Mouse (Mus musculus): ENCODE data around the gene Zfp292. TPM values are rescaled to one million over a fixed set of nuclear protein-coding genes. Genes with fewer than 3 reads are reported as not detected.

Zfp292 gene
- polyA plus RNA-seq, 1 experiment: 1.8 TPM

- Histone ChIP-seq H3K79me2 (ENCODE audit: control insufficient read depth, insufficient read depth) (no peaks in the 10 kb centered on the region), H3ac (ENCODE audit: control insufficient read depth, insufficient read length) (no peak overlapping the region), H3K36me3 (ENCODE audit: control insufficient read depth, insufficient read depth) (no peaks in the 10 kb centered on the region), H3K27me3 (ENCODE audit: control insufficient read depth, insufficient read depth, insufficient read length) (peaks cover 4% of the 10 kb centered on the region), H3K4me2 (ENCODE audit: low read depth) (no peak overlapping the region), H3K4me3 (no peak overlapping the region)
- TF ChIP-seq E2F4 (IDR thresholded peaks at IDR 0.05; ENCODE audit: insufficient read depth): no peak
- TF ChIP-seq TCF3 (IDR thresholded peaks at IDR 0.05; ENCODE audit: insufficient read length, low read depth): no peak
- no peak for TF ChIP-seq POLR2A (IDR thresholded peaks at IDR 0.05; ENCODE audit: insufficient read length, low read depth)
- no peak for TF ChIP-seq REST (IDR thresholded peaks at IDR 0.05; ENCODE audit: insufficient read depth, insufficient read length)
- TF ChIP-seq MAX (IDR thresholded peaks at IDR 0.05; ENCODE audit: low read depth): no peak
- TF ChIP-seq MYOG (IDR thresholded peaks at IDR 0.05; ENCODE audit: control insufficient read depth in 1 of 3, insufficient read depth in 1 of 3, insufficient read length in 2 of 3, low read depth in 2 of 3): no peak
- no peak for TF ChIP-seq TCF12 (IDR thresholded peaks at IDR 0.05; ENCODE audit: insufficient read depth, poor library complexity, severe bottlenecking)
- TF ChIP-seq POLR2AphosphoS2 (IDR thresholded peaks at IDR 0.05; ENCODE audit: insufficient read length, low read depth): no peak
- TF ChIP-seq SRF (IDR thresholded peaks at IDR 0.05; ENCODE audit: control insufficient read depth, insufficient read length, low read depth): no peak
- TF ChIP-seq CEBPB (IDR thresholded peaks at IDR 0.05; ENCODE audit: insufficient read depth, poor library complexity, severe bottlenecking): no peak
Observed at GRCm38 (mm10) chr4:34911401-34911800, 28.6 kb upstream of the Zfp292 start.

GRCm38 (mm10) chr4:34908127-34908526, 25.4 kb upstream of the Zfp292 start:
- no peaks in the 10 kb centered on the region for H3K79me2 ChIP-seq (ENCODE audit: control insufficient read depth, insufficient read depth)
- no peaks in the 10 kb centered on the region for H3K27me3 ChIP-seq (ENCODE audit: control insufficient read depth, insufficient read depth, insufficient read length)
- no peak overlapping the region for H3ac ChIP-seq (ENCODE audit: control insufficient read depth, insufficient read length)
- no peak for TF ChIP-seq POLR2AphosphoS2 (IDR thresholded peaks at IDR 0.05; ENCODE audit: insufficient read length, low read depth)
- TF ChIP-seq CEBPB (IDR thresholded peaks at IDR 0.05; ENCODE audit: insufficient read depth, poor library complexity, severe bottlenecking): no peak
- TF ChIP-seq MYOD1 (IDR thresholded peaks at IDR 0.05; ENCODE audit: control insufficient read depth in 1 of 3, insufficient read length in 2 of 3, low read depth in 2 of 3): no peak
- TF ChIP-seq MAX (IDR thresholded peaks at IDR 0.05; ENCODE audit: low read depth): no peak
- no peak for TF ChIP-seq TCF3 (IDR thresholded peaks at IDR 0.05; ENCODE audit: insufficient read length, low read depth)
- TF ChIP-seq MYOG (IDR thresholded peaks at IDR 0.05; ENCODE audit: control insufficient read depth in 1 of 3, insufficient read depth in 1 of 3, insufficient read length in 2 of 3, low read depth in 2 of 3): no peak
- TF ChIP-seq TCF12 (IDR thresholded peaks at IDR 0.05; ENCODE audit: insufficient read depth, poor library complexity, severe bottlenecking): no peak
- TF ChIP-seq POLR2A (IDR thresholded peaks at IDR 0.05; ENCODE audit: insufficient read length, low read depth): no peak
- TF ChIP-seq REST (IDR thresholded peaks at IDR 0.05; ENCODE audit: insufficient read depth, insufficient read length): no peak
- TF ChIP-seq SRF (IDR thresholded peaks at IDR 0.05; ENCODE audit: control insufficient read depth, insufficient read length, low read depth): no peak
- no peak for TF ChIP-seq E2F4 (IDR thresholded peaks at IDR 0.05; ENCODE audit: insufficient read depth)
- no peak for TF ChIP-seq USF1 (IDR thresholded peaks at IDR 0.05; ENCODE audit: low read depth)
- H3K36me3 ChIP-seq (ENCODE audit: control insufficient read depth, insufficient read depth): no peaks in the 10 kb centered on the region
- H3K4me3 ChIP-seq: no peak overlapping the region
- no peak overlapping the region for H3K4me2 ChIP-seq (ENCODE audit: low read depth)

GRCm38 (mm10) chr4:34907026-34907425, 24.3 kb upstream of the Zfp292 start:
- Histone ChIP-seq H3K4me3 (no peak overlapping the region), H3K36me3 (ENCODE audit: control insufficient read depth, insufficient read depth) (no peaks in the 10 kb centered on the region), H3K79me2 (ENCODE audit: control insufficient read depth, insufficient read depth) (no peaks in the 10 kb centered on the region), H3K4me2 (ENCODE audit: low read depth) (no peak overlapping the region), H3K27me3 (ENCODE audit: control insufficient read depth, insufficient read depth, insufficient read length) (no peaks in the 10 kb centered on the region), H3ac (ENCODE audit: control insufficient read depth, insufficient read length) (no peak overlapping the region)
- TF ChIP-seq REST (IDR thresholded peaks at IDR 0.05; ENCODE audit: insufficient read depth, insufficient read length) (no peak), MYOD1 (IDR thresholded peaks at IDR 0.05; ENCODE audit: control insufficient read depth in 1 of 3, insufficient read length in 2 of 3, low read depth in 2 of 3) (no peak), TCF12 (IDR thresholded peaks at IDR 0.05; ENCODE audit: insufficient read depth, poor library complexity, severe bottlenecking) (no peak), USF1 (IDR thresholded peaks at IDR 0.05; ENCODE audit: low read depth) (no peak), CEBPB (IDR thresholded peaks at IDR 0.05; ENCODE audit: insufficient read depth, poor library complexity, severe bottlenecking) (no peak), E2F4 (IDR thresholded peaks at IDR 0.05; ENCODE audit: insufficient read depth) (no peak), MAX (IDR thresholded peaks at IDR 0.05; ENCODE audit: low read depth) (no peak), POLR2A (IDR thresholded peaks at IDR 0.05; ENCODE audit: insufficient read length, low read depth) (no peak), POLR2AphosphoS2 (IDR thresholded peaks at IDR 0.05; ENCODE audit: insufficient read length, low read depth) (no peak), TCF3 (IDR thresholded peaks at IDR 0.05; ENCODE audit: insufficient read length, low read depth) (no peak), SRF (IDR thresholded peaks at IDR 0.05; ENCODE audit: control insufficient read depth, insufficient read length, low read depth) (no peak), MYOG (IDR thresholded peaks at IDR 0.05; ENCODE audit: control insufficient read depth in 1 of 3, insufficient read depth in 1 of 3, insufficient read length in 2 of 3, low read depth in 2 of 3) (no peak)

- TF ChIP-seq MAX (IDR thresholded peaks at IDR 0.05; ENCODE audit: low read depth) (no peak), MYOD1 (IDR thresholded peaks at IDR 0.05; ENCODE audit: control insufficient read depth in 1 of 3, insufficient read length in 2 of 3, low read depth in 2 of 3) (no peak), REST (IDR thresholded peaks at IDR 0.05; ENCODE audit: insufficient read depth, insufficient read length) (no peak), E2F4 (IDR thresholded peaks at IDR 0.05; ENCODE audit: insufficient read depth) (no peak), SRF (IDR thresholded peaks at IDR 0.05; ENCODE audit: control insufficient read depth, insufficient read length, low read depth) (no peak), MYOG (IDR thresholded peaks at IDR 0.05; ENCODE audit: control insufficient read depth in 1 of 3, insufficient read depth in 1 of 3, insufficient read length in 2 of 3, low read depth in 2 of 3) (no peak), TCF3 (IDR thresholded peaks at IDR 0.05; ENCODE audit: insufficient read length, low read depth) (no peak), TCF12 (IDR thresholded peaks at IDR 0.05; ENCODE audit: insufficient read depth, poor library complexity, severe bottlenecking) (no peak), USF1 (IDR thresholded peaks at IDR 0.05; ENCODE audit: low read depth) (no peak), POLR2A (IDR thresholded peaks at IDR 0.05; ENCODE audit: insufficient read length, low read depth) (no peak), CEBPB (IDR thresholded peaks at IDR 0.05; ENCODE audit: insufficient read depth, poor library complexity, severe bottlenecking) (no peak), POLR2AphosphoS2 (IDR thresholded peaks at IDR 0.05; ENCODE audit: insufficient read length, low read depth) (no peak)
- Histone ChIP-seq H3K79me2 (ENCODE audit: control insufficient read depth, insufficient read depth) (no peaks in the 10 kb centered on the region), H3K27me3 (ENCODE audit: control insufficient read depth, insufficient read depth, insufficient read length) (no peaks in the 10 kb centered on the region), H3K4me2 (ENCODE audit: low read depth) (no peak overlapping the region), H3ac (ENCODE audit: control insufficient read depth, insufficient read length) (no peak overlapping the region), H3K4me3 (no peak overlapping the region), H3K36me3 (ENCODE audit: control insufficient read depth, insufficient read depth) (no peaks in the 10 kb centered on the region)
Observed at GRCm38 (mm10) chr4:34906151-34906550, 23.4 kb upstream of the Zfp292 start.
